Mouse (Mus musculus): ENCODE results near the gene Gm20388. TPM values are rescaled to one million over a fixed set of nuclear protein-coding genes. Genes with fewer than 3 reads are reported as not detected.

Gm20388 gene
- polyA plus RNA-seq, 1 experiment, result 59.3 TPM

DNA sequence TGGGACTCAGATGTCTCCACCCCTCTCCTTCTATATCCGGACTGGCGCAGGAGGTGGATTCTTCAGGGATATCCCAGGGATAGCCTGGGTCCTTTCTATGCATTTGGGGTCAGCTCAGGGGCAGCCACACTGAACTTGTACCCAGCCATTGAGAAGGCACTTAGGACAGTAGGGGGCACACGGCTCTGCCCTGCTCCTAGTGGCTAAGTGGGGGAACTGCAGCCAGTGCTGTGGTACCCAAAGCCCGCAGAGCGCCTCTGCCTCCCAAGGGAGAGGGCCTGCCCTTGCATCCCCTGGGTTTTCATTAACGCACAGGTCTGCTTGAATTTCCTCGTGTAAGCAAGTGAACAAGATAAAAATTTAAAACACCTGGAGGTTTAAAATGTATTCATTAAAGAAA, 1324.3 kb downstream of the Gm20388 start:
- TF ChIP-seq POLR2A (IDR thresholded peaks at IDR 0.05; ENCODE audit: borderline replicate concordance, extremely low read depth, insufficient read depth, insufficient read length, poor library complexity, severe bottlenecking), result no peak
- TF ChIP-seq CTCF (IDR thresholded peaks at IDR 0.05; ENCODE audit: borderline replicate concordance, extremely low read depth, insufficient read depth, insufficient read length), result peak; percentile 66
- DNase-seq (ENCODE audit: low read depth), result no peak

- TF ChIP-seq CTCF (IDR thresholded peaks at IDR 0.05; ENCODE audit: borderline replicate concordance, extremely low read depth, insufficient read depth, insufficient read length) (no peak), POLR2A (IDR thresholded peaks at IDR 0.05; ENCODE audit: borderline replicate concordance, extremely low read depth, insufficient read depth, insufficient read length, poor library complexity, severe bottlenecking) (no peak)
Measured at GRCm38 (mm10) chr8:121239640-121240039, 1329.0 kb downstream of the Gm20388 start.

GRCm38 (mm10) chr8:121241761-121242552, 1331.3 kb downstream of the Gm20388 start:
- TF ChIP-seq CTCF (IDR thresholded peaks at IDR 0.05; ENCODE audit: borderline replicate concordance, extremely low read depth, insufficient read depth, insufficient read length) (no peak), POLR2A (IDR thresholded peaks at IDR 0.05; ENCODE audit: borderline replicate concordance, extremely low read depth, insufficient read depth, insufficient read length, poor library complexity, severe bottlenecking) (no peak)
- DNase-seq (ENCODE audit: low read depth), result peak; percentile 88

More at GRCm38 (mm10) chr8:121239640-121240039, 1329.0 kb downstream of the Gm20388 start:
- no peak for DNase-seq (ENCODE audit: low read depth)

DNA sequence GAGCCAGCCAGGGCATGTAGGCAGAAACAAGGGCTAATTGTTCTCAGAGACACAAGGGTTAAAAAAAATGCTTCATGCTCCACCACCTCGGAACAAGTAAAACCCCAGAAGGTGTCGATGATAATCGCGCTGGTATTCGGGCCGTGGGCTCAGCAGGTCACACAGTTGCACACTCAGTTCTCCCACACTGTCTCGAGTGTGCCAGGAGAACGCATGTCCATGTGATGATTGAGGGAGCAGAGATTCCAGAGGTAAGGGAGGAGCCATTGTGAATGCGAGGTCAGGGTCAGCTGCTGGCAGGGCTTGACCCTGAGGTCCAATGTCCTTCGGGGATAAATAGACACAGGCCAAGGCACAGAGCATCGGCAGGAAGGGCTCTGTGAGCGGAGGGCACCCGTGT, 1332.0 kb downstream of the Gm20388 start:
- DNase-seq (ENCODE audit: low read depth), result peak; percentile 37
- TF ChIP-seq POLR2A (IDR thresholded peaks at IDR 0.05; ENCODE audit: borderline replicate concordance, extremely low read depth, insufficient read depth, insufficient read length, poor library complexity, severe bottlenecking) (no peak), CTCF (IDR thresholded peaks at IDR 0.05; ENCODE audit: borderline replicate concordance, extremely low read depth, insufficient read depth, insufficient read length) (no peak)

GRCm38 (mm10) chr8:121248823-121249222, 1338.2 kb downstream of the Gm20388 start:
- DNase-seq (ENCODE audit: low read depth), result no peak
- TF ChIP-seq POLR2A (IDR thresholded peaks at IDR 0.05; ENCODE audit: borderline replicate concordance, extremely low read depth, insufficient read depth, insufficient read length, poor library complexity, severe bottlenecking) (no peak), CTCF (IDR thresholded peaks at IDR 0.05; ENCODE audit: borderline replicate concordance, extremely low read depth, insufficient read depth, insufficient read length) (no peak)

DNA sequence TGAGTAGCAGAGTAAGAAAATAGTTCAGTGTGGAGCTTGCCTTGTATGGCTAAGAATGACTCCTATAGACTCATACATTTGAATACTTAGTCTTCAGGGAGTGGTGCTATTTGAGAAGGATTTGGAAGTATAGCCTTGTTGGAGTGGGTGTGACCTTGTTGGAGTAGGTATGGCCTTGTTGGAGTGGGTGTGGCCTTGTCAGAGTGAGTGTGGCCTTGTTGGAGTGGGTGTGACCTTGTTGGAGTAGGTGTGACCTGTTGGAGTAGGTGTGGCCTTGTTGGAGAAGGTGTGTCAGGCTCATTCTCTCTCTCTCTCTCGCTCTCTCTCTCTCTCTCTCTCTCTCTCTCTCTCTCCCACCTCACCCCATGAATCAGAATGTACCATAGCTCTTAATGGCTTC, 1338.8 kb downstream of the Gm20388 start:
- DNase-seq (ENCODE audit: low read depth), result no peak
- TF ChIP-seq POLR2A (IDR thresholded peaks at IDR 0.05; ENCODE audit: borderline replicate concordance, extremely low read depth, insufficient read depth, insufficient read length, poor library complexity, severe bottlenecking) (no peak), CTCF (IDR thresholded peaks at IDR 0.05; ENCODE audit: borderline replicate concordance, extremely low read depth, insufficient read depth, insufficient read length) (no peak)

DNA sequence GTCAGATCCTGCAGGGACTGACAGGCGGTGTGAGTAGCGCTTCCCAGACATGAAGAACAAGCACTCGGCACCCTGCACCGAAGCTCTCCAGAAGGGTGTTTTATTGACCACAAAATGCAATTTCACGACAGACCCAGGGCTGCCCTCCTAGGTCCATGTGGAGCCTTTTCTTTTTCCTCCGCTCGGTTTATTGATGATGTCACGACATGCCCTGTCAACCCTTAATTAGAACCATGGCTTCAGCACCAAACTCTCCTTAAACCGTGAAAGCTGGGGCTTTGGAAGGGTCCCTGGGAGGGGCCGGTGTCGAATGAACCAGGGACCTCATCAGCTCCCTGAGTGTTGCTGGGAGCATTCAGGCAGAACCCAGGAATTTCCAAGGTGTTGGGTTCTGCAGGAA, 1340.4 kb downstream of the Gm20388 start:
- no peak for DNase-seq (ENCODE audit: low read depth)
- no peak for TF ChIP-seq POLR2A (IDR thresholded peaks at IDR 0.05; ENCODE audit: borderline replicate concordance, extremely low read depth, insufficient read depth, insufficient read length, poor library complexity, severe bottlenecking)
- no peak for TF ChIP-seq CTCF (IDR thresholded peaks at IDR 0.05; ENCODE audit: borderline replicate concordance, extremely low read depth, insufficient read depth, insufficient read length)

- TF ChIP-seq CTCF (IDR thresholded peaks at IDR 0.05; ENCODE audit: borderline replicate concordance, extremely low read depth, insufficient read depth, insufficient read length), result no peak
- no peak for TF ChIP-seq POLR2A (IDR thresholded peaks at IDR 0.05; ENCODE audit: borderline replicate concordance, extremely low read depth, insufficient read depth, insufficient read length, poor library complexity, severe bottlenecking)
- no peak for DNase-seq (ENCODE audit: low read depth)
Measured at GRCm38 (mm10) chr8:121255727-121256265, 1345.2 kb downstream of the Gm20388 start.

DNA sequence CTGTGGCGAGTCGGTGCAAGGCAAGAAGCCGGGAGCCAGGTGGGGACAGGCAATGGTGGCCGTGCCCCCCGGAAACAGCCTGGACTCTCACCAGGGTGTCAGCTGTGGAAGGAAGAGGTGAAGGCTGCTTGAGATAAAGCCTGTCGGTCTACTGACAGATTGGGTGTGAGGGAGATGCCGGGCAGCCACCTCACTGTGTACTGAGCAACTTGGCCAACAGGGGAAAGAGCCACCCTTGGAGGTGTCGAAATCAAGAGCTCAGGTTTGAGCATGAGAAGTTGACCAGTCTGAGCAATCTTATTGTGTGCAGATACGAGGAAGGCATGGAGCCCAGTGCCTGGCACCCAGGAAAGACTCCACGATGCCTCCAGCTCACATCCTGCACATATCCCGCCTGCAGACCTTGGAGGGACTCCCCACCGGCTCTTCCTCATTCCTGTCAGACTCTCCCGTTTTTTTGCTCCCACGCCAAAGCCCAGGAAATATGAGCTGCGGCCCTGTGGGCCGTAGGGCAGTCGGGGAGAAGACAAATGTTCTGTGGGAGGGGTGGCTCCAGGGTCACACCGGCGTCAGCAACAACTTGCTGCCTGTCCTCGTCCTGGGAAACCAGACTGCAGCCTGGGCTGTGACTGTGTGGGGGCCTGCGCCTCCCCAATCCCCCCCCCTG, 1347.6 kb downstream of the Gm20388 start:
- DNase-seq (ENCODE audit: low read depth), result no peak
- TF ChIP-seq CTCF (IDR thresholded peaks at IDR 0.05; ENCODE audit: borderline replicate concordance, extremely low read depth, insufficient read depth, insufficient read length) (no peak), POLR2A (IDR thresholded peaks at IDR 0.05; ENCODE audit: borderline replicate concordance, extremely low read depth, insufficient read depth, insufficient read length, poor library complexity, severe bottlenecking) (no peak)

GRCm38 (mm10) chr8:121262728-121263389, 1352.2 kb downstream of the Gm20388 start:
- DNase-seq (ENCODE audit: low read depth), result no peak

GRCm38 (mm10) chr8:121263390-121263775, 1352.7 kb downstream of the Gm20388 start:
- no peak for TF ChIP-seq CTCF (IDR thresholded peaks at IDR 0.05; ENCODE audit: borderline replicate concordance, extremely low read depth, insufficient read depth, insufficient read length)
- TF ChIP-seq POLR2A (IDR thresholded peaks at IDR 0.05; ENCODE audit: borderline replicate concordance, extremely low read depth, insufficient read depth, insufficient read length, poor library complexity, severe bottlenecking), result no peak
- no peak for DNase-seq (ENCODE audit: low read depth)

More at GRCm38 (mm10) chr8:121262728-121263389, 1352.2 kb downstream of the Gm20388 start:
- TF ChIP-seq POLR2A (IDR thresholded peaks at IDR 0.05; ENCODE audit: borderline replicate concordance, extremely low read depth, insufficient read depth, insufficient read length, poor library complexity, severe bottlenecking) (no peak), CTCF (IDR thresholded peaks at IDR 0.05; ENCODE audit: borderline replicate concordance, extremely low read depth, insufficient read depth, insufficient read length) (no peak)

Data from brain, embryonic 14.5 days (tissue).